Mouse (Mus musculus): ENCODE measurements at regions not wholly inside any gene's neighbourhood (a gene's known extent, or its start where the extent isn't known, plus 50 kb on each side); places are given as distances from the start of the nearest gene placed in this dataset.

GRCm38 (mm10) chr9:41525534-41525933 lies 364.0 kb upstream of the Ubash3b start:
- WGBS = 38% methylated on average over 1 of the region's 1 CpGs
- no peak overlapping the region for H3K27ac ChIP-seq (ENCODE audit: control insufficient read depth, insufficient read depth, low read depth, low read length, poor library complexity)
- H3K4me1 ChIP-seq (ENCODE audit: control insufficient read depth, insufficient read depth, low read length) = no peaks in the 10 kb centered on the region
- H3K4me3 ChIP-seq (replicated peaks; ENCODE audit: control insufficient read depth, low read depth, low read length) = no peak overlapping the region
- no peak for TF ChIP-seq POLR2A (IDR thresholded peaks at IDR 0.05; ENCODE audit: borderline replicate concordance, control insufficient read depth, low read depth, low read length)

GRCm38 (mm10) chr9:41524591-41524990 lies 363.1 kb upstream of the Ubash3b start:
- Histone ChIP-seq H3K4me3 (replicated peaks; ENCODE audit: control insufficient read depth, low read depth, low read length) (no peak overlapping the region), H3K4me1 (ENCODE audit: control insufficient read depth, insufficient read depth, low read length) (no peaks in the 10 kb centered on the region), H3K27ac (ENCODE audit: control insufficient read depth, insufficient read depth, low read depth, low read length, poor library complexity) (no peak overlapping the region)
- 77% methylated on average over 7 of the region's 7 CpGs for WGBS
- no peak for TF ChIP-seq POLR2A (IDR thresholded peaks at IDR 0.05; ENCODE audit: borderline replicate concordance, control insufficient read depth, low read depth, low read length)
- no peak for TF ChIP-seq CTCF (IDR thresholded peaks at IDR 0.05; ENCODE audit: control insufficient read depth, insufficient read depth, low read length)

GRCm38 (mm10) chr9:41523969-41524368 lies 362.5 kb upstream of the Ubash3b start:
- H3K27ac ChIP-seq (ENCODE audit: control insufficient read depth, insufficient read depth, low read depth, low read length, poor library complexity) = no peak overlapping the region
- no peak for TF ChIP-seq POLR2A (IDR thresholded peaks at IDR 0.05; ENCODE audit: borderline replicate concordance, control insufficient read depth, low read depth, low read length)
- TF ChIP-seq CTCF (IDR thresholded peaks at IDR 0.05; ENCODE audit: control insufficient read depth, insufficient read depth, low read length) = no peak
- WGBS = 92% methylated on average over 2 of the region's 2 CpGs
- H3K4me3 ChIP-seq (replicated peaks; ENCODE audit: control insufficient read depth, low read depth, low read length) = no peak overlapping the region
- no peaks in the 10 kb centered on the region for H3K4me1 ChIP-seq (ENCODE audit: control insufficient read depth, insufficient read depth, low read length)

- TF ChIP-seq POLR2A (IDR thresholded peaks at IDR 0.05; ENCODE audit: borderline replicate concordance, control insufficient read depth, low read depth, low read length) (no peak), CTCF (IDR thresholded peaks at IDR 0.05; ENCODE audit: control insufficient read depth, insufficient read depth, low read length) (no peak)
- Histone ChIP-seq H3K27ac (ENCODE audit: control insufficient read depth, insufficient read depth, low read depth, low read length, poor library complexity) (no peak overlapping the region), H3K4me1 (ENCODE audit: control insufficient read depth, insufficient read depth, low read length) (no peaks in the 10 kb centered on the region), H3K4me3 (replicated peaks; ENCODE audit: control insufficient read depth, low read depth, low read length) (no peak overlapping the region)
- WGBS = 93% methylated on average over 1 of the region's 1 CpGs
These were observed 360.8 kb upstream of the Ubash3b start for GRCm38 (mm10) chr9:41522302-41522701.

GRCm38 (mm10) chr9:41517787-41518186 lies 356.3 kb upstream of the Ubash3b start:
- WGBS = 72% methylated on average over 2 of the region's 2 CpGs
- TF ChIP-seq CTCF (IDR thresholded peaks at IDR 0.05; ENCODE audit: control insufficient read depth, insufficient read depth, low read length) (no peak), POLR2A (IDR thresholded peaks at IDR 0.05; ENCODE audit: borderline replicate concordance, control insufficient read depth, low read depth, low read length) (no peak)
- Histone ChIP-seq H3K4me3 (replicated peaks; ENCODE audit: control insufficient read depth, low read depth, low read length) (no peak overlapping the region), H3K4me1 (ENCODE audit: control insufficient read depth, insufficient read depth, low read length) (no peaks in the 10 kb centered on the region), H3K27ac (ENCODE audit: control insufficient read depth, insufficient read depth, low read depth, low read length, poor library complexity) (no peak overlapping the region)

GRCm38 (mm10) chr9:41517053-41517696 lies 355.7 kb upstream of the Ubash3b start:
- no peaks in the 10 kb centered on the region for H3K4me1 ChIP-seq (ENCODE audit: control insufficient read depth, insufficient read depth, low read length)
- H3K4me3 ChIP-seq (replicated peaks; ENCODE audit: control insufficient read depth, low read depth, low read length) = no peak overlapping the region
- no peak overlapping the region for H3K27ac ChIP-seq (ENCODE audit: control insufficient read depth, insufficient read depth, low read depth, low read length, poor library complexity)
- no peak for TF ChIP-seq POLR2A (IDR thresholded peaks at IDR 0.05; ENCODE audit: borderline replicate concordance, control insufficient read depth, low read depth, low read length)
- TF ChIP-seq CTCF (IDR thresholded peaks at IDR 0.05; ENCODE audit: control insufficient read depth, insufficient read depth, low read length) = no peak
- 82% methylated on average over 2 of the region's 2 CpGs for WGBS

- Histone ChIP-seq H3K27ac (ENCODE audit: control insufficient read depth, insufficient read depth, low read depth, low read length, poor library complexity) (no peak overlapping the region), H3K4me3 (replicated peaks; ENCODE audit: control insufficient read depth, low read depth, low read length) (no peak overlapping the region), H3K4me1 (ENCODE audit: control insufficient read depth, insufficient read depth, low read length) (no peaks in the 10 kb centered on the region)
- TF ChIP-seq POLR2A (IDR thresholded peaks at IDR 0.05; ENCODE audit: borderline replicate concordance, control insufficient read depth, low read depth, low read length) (no peak), CTCF (IDR thresholded peaks at IDR 0.05; ENCODE audit: control insufficient read depth, insufficient read depth, low read length) (no peak)
These were observed 353.7 kb upstream of the Ubash3b start for GRCm38 (mm10) chr9:41515192-41515591.

GRCm38 (mm10) chr9:41513701-41514100 lies 352.2 kb upstream of the Ubash3b start:
- H3K27ac ChIP-seq (ENCODE audit: control insufficient read depth, insufficient read depth, low read depth, low read length, poor library complexity) = no peak overlapping the region
- 71% methylated on average over 1 of the region's 1 CpGs for WGBS
- TF ChIP-seq POLR2A (IDR thresholded peaks at IDR 0.05; ENCODE audit: borderline replicate concordance, control insufficient read depth, low read depth, low read length) = no peak
- no peak for TF ChIP-seq CTCF (IDR thresholded peaks at IDR 0.05; ENCODE audit: control insufficient read depth, insufficient read depth, low read length)
- no peaks in the 10 kb centered on the region for H3K4me1 ChIP-seq (ENCODE audit: control insufficient read depth, insufficient read depth, low read length)
- no peak overlapping the region for H3K4me3 ChIP-seq (replicated peaks; ENCODE audit: control insufficient read depth, low read depth, low read length)

- WGBS = 74% methylated on average over 2 of the region's 2 CpGs
- H3K4me3 ChIP-seq (replicated peaks; ENCODE audit: control insufficient read depth, low read depth, low read length) = no peak overlapping the region
- H3K4me1 ChIP-seq (ENCODE audit: control insufficient read depth, insufficient read depth, low read length) = no peaks in the 10 kb centered on the region
- no peak overlapping the region for H3K27ac ChIP-seq (ENCODE audit: control insufficient read depth, insufficient read depth, low read depth, low read length, poor library complexity)
- no peak for TF ChIP-seq CTCF (IDR thresholded peaks at IDR 0.05; ENCODE audit: control insufficient read depth, insufficient read depth, low read length)
- no peak for TF ChIP-seq POLR2A (IDR thresholded peaks at IDR 0.05; ENCODE audit: borderline replicate concordance, control insufficient read depth, low read depth, low read length)
These were observed 348.1 kb upstream of the Ubash3b start for GRCm38 (mm10) chr9:41509597-41509996.
